Mouse (Mus musculus): ENCODE measurements at regions not wholly inside any gene's neighbourhood (a gene's known extent, or its start where the extent isn't known, plus 50 kb on each side); places are given as distances from the start of the nearest gene placed in this dataset.

GRCm38 (mm10) chr7:88544393-88544792 is 114.3 kb downstream of the Rab38 start:
- peak; percentile 90 for DNase-seq (ENCODE audit: low spot score)

DNA sequence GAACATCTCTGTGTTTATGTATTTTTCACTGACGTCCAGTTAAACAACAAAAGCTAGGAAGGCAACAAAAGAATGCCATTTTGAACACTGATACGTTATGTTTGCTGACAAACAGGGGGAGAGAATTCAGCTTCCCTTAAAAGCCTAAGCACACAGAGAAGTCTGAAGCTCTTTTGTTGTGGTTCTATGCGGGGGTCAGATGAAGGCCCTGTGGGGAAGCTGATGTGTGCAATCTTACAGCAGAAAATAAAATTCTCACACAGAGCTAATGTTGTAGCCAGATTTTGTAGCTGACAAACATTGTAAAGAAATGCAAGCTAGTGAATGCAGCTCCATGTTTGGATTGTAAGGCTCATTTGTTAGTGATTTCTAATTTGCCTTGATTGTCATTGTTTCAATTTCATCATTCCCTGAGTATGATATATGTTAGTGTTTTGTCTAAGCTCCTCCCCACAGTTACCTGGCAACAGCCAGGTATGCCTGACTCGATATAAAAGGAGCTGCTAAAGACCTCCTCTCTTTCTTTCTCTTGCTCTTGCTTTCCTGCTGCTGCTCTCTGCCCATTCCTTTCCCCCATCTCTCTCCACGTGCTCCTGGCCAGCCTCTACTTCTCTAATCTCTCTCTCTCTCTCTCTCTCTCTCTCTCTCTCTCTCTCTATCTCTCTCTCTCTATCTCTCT is 115.0 kb downstream of the Rab38 start:
- DNase-seq (ENCODE audit: low spot score), result no peak

DNA sequence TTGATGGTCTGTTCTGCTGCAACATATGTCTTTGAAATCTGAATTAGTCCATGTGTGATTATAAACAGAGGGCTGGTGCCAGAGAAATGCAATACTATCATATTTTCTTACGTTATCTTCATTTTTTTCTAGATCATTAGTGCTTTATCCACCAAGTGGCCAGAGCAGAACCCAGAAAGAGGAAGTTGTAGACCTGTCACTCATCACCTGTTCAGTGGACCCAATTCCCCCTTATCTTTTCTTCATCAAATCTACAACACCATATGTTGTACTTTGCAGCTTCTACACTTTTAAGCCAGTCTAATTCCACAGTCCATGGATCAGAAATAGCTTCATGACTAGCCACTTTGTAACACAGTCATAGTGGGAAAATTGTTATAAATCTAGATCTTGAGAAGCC is 145.0 kb downstream of the Rab38 start:
- DNase-seq (ENCODE audit: low spot score), result no peak

GRCm38 (mm10) chr7:88600781-88601180 is 170.7 kb downstream of the Rab38 start:
- no peak for DNase-seq (ENCODE audit: low spot score)

Data from retina, embryonic 14.5 days (tissue).